Mouse (Mus musculus) lung, adult 2 months (tissue): Measurements from ENCODE around the gene Shisa8.

Experiments
- CTCF ChIP-seq: fragments of 200-500 bp; IDR thresholded peaks from 2 replicates; pipeline ENCODE4 v1.5.1; 2011; ENCODE audit warnings: mild to moderate bottlenecking, low read length, control low read depth; ENCODE audit not compliant: insufficient read depth
- POLR2A ChIP-seq: fragments of 200-500 bp; IDR thresholded peaks from 2 replicates; pipeline ENCODE4 v1.6.1; 2011; ENCODE audit warnings: low read depth, mild to moderate bottlenecking, control low read depth, low read length, borderline replicate concordance; ENCODE audit errors: extremely low read depth

DNA sequence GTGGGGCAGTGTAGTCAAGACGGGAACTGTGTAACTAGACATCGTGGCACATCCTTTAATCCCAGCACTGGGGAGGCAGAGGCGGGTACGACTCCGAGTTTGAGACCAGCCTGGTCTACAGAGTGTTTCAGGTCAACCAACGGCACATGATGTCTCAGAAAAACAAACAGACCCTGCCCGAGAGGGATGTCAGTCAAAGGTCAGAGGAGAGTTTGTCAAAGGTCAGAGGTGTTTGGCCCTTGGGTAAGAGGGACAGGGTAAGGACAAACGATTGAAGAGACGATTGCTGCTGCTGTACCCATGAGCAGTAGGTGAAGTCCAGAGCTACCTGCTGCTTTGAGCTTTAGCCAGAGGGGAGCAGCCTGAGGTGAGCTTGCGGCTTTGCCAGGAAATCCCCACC lies 29.0 kb downstream of the Shisa8 start:
- no peak for TF ChIP-seq POLR2A
- TF ChIP-seq CTCF = no peak
